Mouse (Mus musculus): ENCODE data around the gene Trim58. TPM values are rescaled to one million over a fixed set of nuclear protein-coding genes. Genes with fewer than 3 reads are reported as not detected.
A peak's percentile ranks its signal among the peaks of the same experiment; 100 is the strongest.

Trim58 gene
- polyA plus RNA-seq, 1 experiment, result not detected

DNA sequence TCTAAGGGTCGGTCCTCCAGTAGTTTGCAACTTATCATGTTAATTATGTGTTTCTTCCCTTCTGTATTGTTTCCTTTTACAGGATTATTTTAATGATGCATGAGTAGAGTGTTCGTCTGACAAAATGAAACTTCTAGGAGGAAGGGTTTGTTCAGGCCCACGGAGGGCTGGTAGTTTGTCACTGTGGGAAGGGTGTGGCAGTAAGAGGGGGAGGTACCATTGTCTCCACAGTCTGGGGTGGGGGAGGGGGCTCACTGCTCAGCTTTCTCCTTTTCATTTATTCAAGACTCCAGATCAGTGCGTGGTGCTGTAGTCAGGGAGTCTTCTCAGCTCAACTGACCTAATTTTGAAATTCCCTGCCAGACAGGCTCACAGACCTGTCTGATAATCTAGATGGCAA is 14.1 kb upstream of the Trim58 start:
- Histone ChIP-seq H3K4me1 (ENCODE audit: control insufficient read depth, insufficient read depth, insufficient read length, low read length) (peaks cover 9% of the 10 kb centered on the region; the same call in 1 of the 2 replicates), H3K27ac (ENCODE audit: insufficient read depth, low read depth, low read length) (no peak overlapping the region), H3K36me3 (ENCODE audit: control insufficient read depth, insufficient read depth, low read length) (no peaks in the 10 kb centered on the region), H3K27me3 (ENCODE audit: control insufficient read depth, insufficient read depth, low read length) (no peaks in the 10 kb centered on the region), H3K4me3 (ENCODE audit: low read depth, low read length) (no peak overlapping the region)
- no peak for TF ChIP-seq CTCF (IDR thresholded peaks at IDR 0.05; ENCODE audit: extremely low read depth, insufficient read length, insufficient replicate concordance, low read depth, low read length)
- TF ChIP-seq POLR2A (IDR thresholded peaks at IDR 0.05; ENCODE audit: low read depth, low read length), result no peak
- 39% methylated on average over 4 of the region's 4 CpGs for WGBS

DNA sequence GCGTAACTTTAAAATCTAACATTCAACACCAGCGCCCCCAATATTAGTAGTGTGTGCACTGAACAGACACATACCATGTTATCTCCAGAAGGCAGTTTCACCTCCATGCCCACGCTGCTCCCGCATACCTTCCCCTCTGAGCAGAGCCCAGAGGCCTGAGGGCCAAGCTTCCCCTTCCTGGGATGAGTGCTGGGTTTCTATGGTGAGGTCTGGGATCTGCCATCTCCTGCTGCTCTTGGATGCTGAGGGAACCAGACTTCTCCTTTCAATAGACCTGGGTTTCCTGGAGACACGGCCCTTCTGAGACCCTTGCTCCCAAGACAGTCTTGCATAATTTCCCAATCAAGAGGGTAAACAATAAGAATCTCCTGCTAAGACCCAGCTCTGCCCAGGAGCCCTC is 9.9 kb upstream of the Trim58 start, which contains the start of gene Olfr323:
Gene Olfr323, minus strand, starts transcription at position 101 of the 400 bp plus-strand sequence.
- H3K27ac ChIP-seq (ENCODE audit: insufficient read depth, low read depth, low read length), result no peak within 1 kb of the TSS
- H3K4me3 ChIP-seq (ENCODE audit: low read depth, low read length), result no peak within 1 kb of the TSS
- no peaks in the 10 kb centered on the region for H3K36me3 ChIP-seq (ENCODE audit: control insufficient read depth, insufficient read depth, low read length)
- H3K27me3 ChIP-seq (ENCODE audit: control insufficient read depth, insufficient read depth, low read length), result no peaks in the 10 kb centered on the region
- 43% methylated on average over 5 of the region's 5 CpGs for WGBS
- no peak for TF ChIP-seq CTCF (IDR thresholded peaks at IDR 0.05; ENCODE audit: extremely low read depth, insufficient read length, insufficient replicate concordance, low read depth, low read length)
- H3K4me1 ChIP-seq (ENCODE audit: control insufficient read depth, insufficient read depth, insufficient read length, low read length), result peaks cover 18% of the 10 kb centered on the region; the same call in 1 of the 2 replicates

DNA sequence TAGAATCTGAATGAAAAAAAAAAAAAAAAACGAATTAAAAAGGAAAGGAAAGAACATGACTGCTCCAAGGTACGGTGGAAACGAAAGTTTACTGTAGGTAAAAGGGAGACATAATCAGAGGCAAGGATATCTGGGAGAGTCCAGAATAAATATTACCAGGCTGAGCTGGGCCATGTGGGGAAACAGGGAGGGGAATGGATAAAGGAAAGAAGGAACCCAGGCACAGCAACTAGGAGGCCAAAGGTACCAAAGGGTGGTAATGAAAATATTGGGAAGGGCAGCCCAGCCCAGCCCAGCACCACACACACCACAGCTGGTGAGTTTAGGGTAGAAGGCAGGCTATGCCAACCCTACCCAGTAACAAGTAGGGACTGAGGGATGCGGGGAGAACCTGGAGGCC is 5.4 kb upstream of the Trim58 start:
- WGBS, result 25% methylated on average over 4 of the region's 4 CpGs
- Histone ChIP-seq H3K27me3 (ENCODE audit: control insufficient read depth, insufficient read depth, low read length) (no peaks in the 10 kb centered on the region), H3K36me3 (ENCODE audit: control insufficient read depth, insufficient read depth, low read length) (no peaks in the 10 kb centered on the region), H3K27ac (ENCODE audit: insufficient read depth, low read depth, low read length) (peak overlapping the region; percentile 61; the same call in 1 of the 2 replicates), H3K4me1 (ENCODE audit: control insufficient read depth, insufficient read depth, insufficient read length, low read length) (peaks cover 13% of the 10 kb centered on the region; the same call in 1 of the 2 replicates), H3K4me3 (ENCODE audit: low read depth, low read length) (no peak overlapping the region)
- TF ChIP-seq CTCF (IDR thresholded peaks at IDR 0.05; ENCODE audit: extremely low read depth, insufficient read length, insufficient replicate concordance, low read depth, low read length) (no peak), POLR2A (IDR thresholded peaks at IDR 0.05; ENCODE audit: low read depth, low read length) (no peak)

DNA sequence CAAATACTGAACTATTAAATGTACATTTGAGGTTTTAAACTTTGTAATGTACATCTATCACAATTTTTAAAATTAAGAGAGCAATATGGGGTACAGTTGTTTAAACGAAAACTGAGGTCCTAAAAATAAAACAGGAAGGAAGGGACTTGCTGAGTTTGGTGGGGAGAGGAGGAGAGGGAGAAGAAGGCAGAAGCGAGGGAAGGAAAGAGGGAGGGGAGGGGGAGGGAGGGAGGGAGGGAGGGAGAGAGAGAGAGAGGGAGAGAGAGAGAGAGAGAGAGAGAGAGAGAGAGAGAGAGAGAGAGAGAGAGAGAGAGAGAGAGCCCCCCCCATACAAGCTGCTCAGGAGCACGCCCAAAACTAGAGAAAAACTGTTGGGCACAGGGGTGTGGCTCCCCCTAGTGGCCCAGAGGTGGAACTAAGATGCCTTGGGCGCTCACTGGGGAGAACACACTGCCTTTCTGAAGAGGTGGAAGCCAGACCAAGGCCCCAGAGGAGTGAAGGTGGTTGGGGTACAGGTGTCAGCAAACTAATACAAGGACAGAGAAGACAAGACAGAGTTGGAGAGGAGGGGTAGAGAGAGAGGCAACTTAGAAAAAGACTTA is 3.8 kb upstream of the Trim58 start:
- 11% methylated on average over 4 of the region's 4 CpGs for WGBS
- no peaks in the 10 kb centered on the region for H3K36me3 ChIP-seq (ENCODE audit: control insufficient read depth, insufficient read depth, low read length)
- H3K27me3 ChIP-seq (ENCODE audit: control insufficient read depth, insufficient read depth, low read length), result peaks cover 6% of the 10 kb centered on the region
- TF ChIP-seq CTCF (IDR thresholded peaks at IDR 0.05; ENCODE audit: extremely low read depth, insufficient read length, insufficient replicate concordance, low read depth, low read length) (peak; percentile 85), POLR2A (IDR thresholded peaks at IDR 0.05; ENCODE audit: low read depth, low read length) (no peak; the same call in 1 of the 2 replicates)
- peaks cover 15% of the 10 kb centered on the region for H3K4me1 ChIP-seq (ENCODE audit: control insufficient read depth, insufficient read depth, insufficient read length, low read length)
- no peak overlapping the region for H3K27ac ChIP-seq (ENCODE audit: insufficient read depth, low read depth, low read length)
- no peak overlapping the region for H3K4me3 ChIP-seq (ENCODE audit: low read depth, low read length)

- no peaks in the 10 kb centered on the region for H3K36me3 ChIP-seq (ENCODE audit: control insufficient read depth, insufficient read depth, low read length)
- H3K4me1 ChIP-seq (ENCODE audit: control insufficient read depth, insufficient read depth, insufficient read length, low read length), result peaks cover 8% of the 10 kb centered on the region
- H3K4me3 ChIP-seq (ENCODE audit: low read depth, low read length), result no peak overlapping the region
- TF ChIP-seq CTCF (IDR thresholded peaks at IDR 0.05; ENCODE audit: extremely low read depth, insufficient read length, insufficient replicate concordance, low read depth, low read length), result no peak
- TF ChIP-seq POLR2A (IDR thresholded peaks at IDR 0.05; ENCODE audit: low read depth, low read length), result no peak
- H3K27ac ChIP-seq (ENCODE audit: insufficient read depth, low read depth, low read length), result no peak overlapping the region
- 24% methylated on average over 7 of the region's 7 CpGs for WGBS
- peaks cover 6% of the 10 kb centered on the region for H3K27me3 ChIP-seq (ENCODE audit: control insufficient read depth, insufficient read depth, low read length)
Measured at GRCm38 (mm10) chr11:58638176-58638701, 2.0 kb upstream of the Trim58 start.

DNA sequence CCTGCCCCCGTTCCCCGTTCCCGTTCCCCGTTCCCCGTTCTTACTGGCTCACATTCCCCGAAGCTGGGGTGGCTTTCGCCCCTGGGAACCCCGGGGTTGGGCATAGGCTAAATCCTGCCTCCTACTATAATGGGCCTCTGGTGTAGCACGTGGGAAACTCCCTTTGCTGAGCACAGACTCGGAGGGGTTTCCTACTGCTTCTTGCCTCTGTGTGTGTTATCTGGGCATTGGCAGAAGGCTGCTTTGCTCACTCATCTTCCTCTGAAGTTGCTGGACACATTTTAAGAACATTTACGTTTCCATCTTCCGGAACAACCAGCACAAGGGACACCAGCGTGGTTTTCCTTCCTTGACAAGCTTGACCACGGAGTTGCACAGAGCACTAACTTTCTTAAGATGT is 792 bp downstream of the Trim58 start:
- Histone ChIP-seq H3K27me3 (ENCODE audit: control insufficient read depth, insufficient read depth, low read length) (peaks cover 6% of the 10 kb centered on the region), H3K27ac (ENCODE audit: insufficient read depth, low read depth, low read length) (no peak overlapping the region), H3K36me3 (ENCODE audit: control insufficient read depth, insufficient read depth, low read length) (no peaks in the 10 kb centered on the region), H3K4me3 (ENCODE audit: low read depth, low read length) (no peak overlapping the region), H3K4me1 (ENCODE audit: control insufficient read depth, insufficient read depth, insufficient read length, low read length) (peaks cover 6% of the 10 kb centered on the region)
- TF ChIP-seq CTCF (IDR thresholded peaks at IDR 0.05; ENCODE audit: extremely low read depth, insufficient read length, insufficient replicate concordance, low read depth, low read length) (no peak), POLR2A (IDR thresholded peaks at IDR 0.05; ENCODE audit: low read depth, low read length) (no peak)
- WGBS, result 59% methylated on average over 14 of the region's 14 CpGs

DNA sequence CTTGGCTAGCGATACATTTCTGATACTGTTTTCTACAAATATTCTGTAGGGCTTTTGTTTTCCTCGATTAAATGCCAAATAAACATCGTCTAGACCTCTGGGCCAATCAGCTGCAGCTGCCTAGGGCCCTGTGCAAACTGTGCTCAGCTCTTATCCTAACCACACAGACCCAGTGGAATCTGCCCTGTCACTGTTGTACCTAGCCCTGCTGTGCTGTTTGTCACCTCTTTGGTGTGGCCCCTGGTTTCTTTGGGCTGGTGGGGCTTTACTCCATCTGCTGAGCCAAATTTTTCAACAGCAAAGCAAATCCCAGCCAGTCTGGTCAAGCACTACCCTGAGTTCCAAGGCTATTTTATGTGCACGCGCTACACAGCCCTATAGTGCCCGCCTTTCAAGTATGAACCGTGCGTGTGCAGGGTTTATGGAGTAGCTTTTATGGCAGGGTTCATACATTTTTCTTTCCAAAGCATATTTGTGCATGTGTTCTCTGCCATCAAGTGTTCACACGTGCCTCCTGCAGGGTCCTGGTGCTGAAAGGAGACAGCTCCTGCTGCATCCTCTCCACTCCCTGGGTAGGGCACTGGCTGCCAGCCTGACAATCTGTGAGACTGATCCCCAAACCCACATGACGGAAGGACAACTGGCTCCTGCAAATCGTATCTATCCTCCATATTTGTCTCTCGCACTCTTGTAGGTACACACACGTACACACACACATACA is 1.5 kb downstream of the Trim58 start:
- TF ChIP-seq CTCF (IDR thresholded peaks at IDR 0.05; ENCODE audit: extremely low read depth, insufficient read length, insufficient replicate concordance, low read depth, low read length) (no peak), POLR2A (IDR thresholded peaks at IDR 0.05; ENCODE audit: low read depth, low read length) (no peak)
- peaks cover 6% of the 10 kb centered on the region for H3K4me1 ChIP-seq (ENCODE audit: control insufficient read depth, insufficient read depth, insufficient read length, low read length)
- 82% methylated on average over 13 of the region's 13 CpGs for WGBS
- H3K36me3 ChIP-seq (ENCODE audit: control insufficient read depth, insufficient read depth, low read length), result no peaks in the 10 kb centered on the region
- H3K27ac ChIP-seq (ENCODE audit: insufficient read depth, low read depth, low read length), result no peak overlapping the region
- no peak overlapping the region for H3K4me3 ChIP-seq (ENCODE audit: low read depth, low read length)
- peaks cover 6% of the 10 kb centered on the region for H3K27me3 ChIP-seq (ENCODE audit: control insufficient read depth, insufficient read depth, low read length)
